ENCODE assay signal across 8 mouse cellular contexts in genomic region chr14:33446561-33447023, GRCm38 (mm10). TPM values are rescaled to one million over a fixed set of nuclear protein-coding genes. Genes with fewer than 3 reads are reported as not detected.
A peak's percentile ranks its signal among the peaks of the same experiment; 100 is the strongest.
DNase-seq lines count a peak whose midpoint lies in the region; ATAC-seq and TF ChIP-seq lines count a peak whose summit lies in the region.

No protein-coding gene starts in this region.

- H3K4me3 ChIP-seq in lung, postnatal 0 days (ENCODE audit: low read depth, low read length), result peak overlapping the region; percentile 94
- H3K4me3 ChIP-seq in embryonic facial prominence, embryonic 14.5 days (ENCODE audit: low read depth, low read length), result peak overlapping the region; percentile 93
- peak overlapping the region; percentile 89 for H3K4me3 ChIP-seq in limb, embryonic 11.5 days (ENCODE audit: low read depth, low read length)
- H3K4me3 ChIP-seq in olfactory bulb, adult 2 months (ENCODE audit: insufficient read depth, low read depth, low read length), result peak overlapping the region; percentile 72

- no peaks in the 10 kb centered on the region for H3K27me3 ChIP-seq in lung, postnatal 0 days (replicated peaks; ENCODE audit: insufficient read depth, low read length)
- H3K27me3 ChIP-seq in embryonic facial prominence, embryonic 14.5 days (replicated peaks; ENCODE audit: control insufficient read depth, insufficient read depth, low read length), result 0 out of 2 replicates have a peak, but pooled peaks cover 6% of the 10 kb centered on the region
- H3K27me3 ChIP-seq in limb, embryonic 11.5 days (ENCODE audit: control insufficient read depth, insufficient read depth, low read length), result no peaks in the 10 kb centered on the region

- no peaks in the 10 kb centered on the region; the same call in 1 of the 2 replicates for H3K4me1 ChIP-seq in lung, postnatal 0 days (ENCODE audit: insufficient read depth, low read depth, low read length)
- peaks cover 9% of the 10 kb centered on the region for H3K4me1 ChIP-seq in embryonic facial prominence, embryonic 14.5 days (ENCODE audit: control insufficient read depth, insufficient read depth, low read length)
- H3K4me1 ChIP-seq in limb, embryonic 11.5 days (ENCODE audit: control insufficient read depth, insufficient read depth, low read length), result no peaks in the 10 kb centered on the region
- peaks cover 2% of the 10 kb centered on the region; the same call in 1 of the 2 replicates for H3K4me1 ChIP-seq in olfactory bulb, adult 2 months (ENCODE audit: control insufficient read depth, insufficient read depth, low read length)

- peak; percentile 16 for ATAC-seq in cerebellum, adult (ENCODE audit: insufficient number of reproducible peaks, low FRiP score, low TSS enrichment)
- ATAC-seq in lung, postnatal 0 days, result peak; percentile 67
- ATAC-seq in embryonic facial prominence, embryonic 14.5 days (ENCODE audit: low read depth), result peak; percentile 70
- ATAC-seq in limb, embryonic 11.5 days (ENCODE audit: insufficient number of reproducible peaks, low FRiP score, low TSS enrichment, low read depth), result peak; percentile 63; the same call in 1 of the 2 replicates

- no peak for DNase-seq in cerebellum, adult 18-20 months
- DNase-seq in lung, postnatal 0 days (ENCODE audit: low spot score), result peak; percentile 49
- DNase-seq in lung, postnatal 4 days, result no peak
- peak; percentile 34 for DNase-seq in embryonic facial prominence, embryonic 14.5 days (ENCODE audit: low spot score)
- peak; percentile 68 for DNase-seq in limb, embryonic 11.5 days (ENCODE audit: low spot score)
- DNase-seq in thymus, postnatal 36 days, result no peak

- no peaks in the 10 kb centered on the region for H3K9me3 ChIP-seq in lung, postnatal 0 days (ENCODE audit: low read length)
- H3K9me3 ChIP-seq in embryonic facial prominence, embryonic 14.5 days (ENCODE audit: control insufficient read depth, low read length), result no peaks in the 10 kb centered on the region
- no peaks in the 10 kb centered on the region for H3K9me3 ChIP-seq in limb, embryonic 11.5 days (ENCODE audit: control insufficient read depth, low read length)

- TF ChIP-seq POLR2A in olfactory bulb, adult 2 months (IDR thresholded peaks at IDR 0.05; ENCODE audit: insufficient read depth, low read depth, low read length), result no peak

- peak overlapping the region; percentile 77 for H3K4me2 ChIP-seq in lung, postnatal 0 days (replicated peaks; ENCODE audit: low read depth, low read length)
- H3K4me2 ChIP-seq in embryonic facial prominence, embryonic 14.5 days (ENCODE audit: low read depth, low read length), result peak overlapping the region; percentile 59
- peak overlapping the region; percentile 45 for H3K4me2 ChIP-seq in limb, embryonic 11.5 days (ENCODE audit: low read depth, severe bottlenecking)

- TF ChIP-seq EP300 in lung, postnatal 0 days (IDR thresholded peaks at IDR 0.05), result no peak

- H3K36me3 ChIP-seq in lung, postnatal 0 days (ENCODE audit: insufficient read depth, low read length), result no peaks in the 10 kb centered on the region
- H3K36me3 ChIP-seq in embryonic facial prominence, embryonic 14.5 days (ENCODE audit: control insufficient read depth, insufficient read depth, low read length), result no peaks in the 10 kb centered on the region
- H3K36me3 ChIP-seq in limb, embryonic 11.5 days (ENCODE audit: control insufficient read depth, insufficient read depth, low read length), result no peaks in the 10 kb centered on the region

- H3K27ac ChIP-seq in lung, postnatal 0 days (ENCODE audit: low read length), result peak overlapping the region; percentile 84
- peak overlapping the region; percentile 92 for H3K27ac ChIP-seq in embryonic facial prominence, embryonic 14.5 days (replicated peaks; ENCODE audit: low read depth, low read length)
- peak overlapping the region; percentile 92 for H3K27ac ChIP-seq in limb, embryonic 11.5 days (replicated peaks; ENCODE audit: low read depth, low read length)
- H3K27ac ChIP-seq in olfactory bulb, adult 2 months (ENCODE audit: insufficient read depth, low read depth, low read length), result 0 out of 2 replicates have a peak overlapping the region, but pooled peaks have one; percentile 66

- WGBS in lung, postnatal 0 days, result 0% methylated on average over 31 of the region's 72 CpGs
- under 1% methylated on average over 31 of the region's 72 CpGs for WGBS in embryonic facial prominence, embryonic 14.5 days
- under 1% methylated on average over 71 of the region's 72 CpGs for WGBS in limb, embryonic 11.5 days
- WGBS in olfactory bulb, adult 2 months, result under 1% methylated on average over 71 of the region's 72 CpGs

- no peak for TF ChIP-seq CTCF in lung, postnatal 0 days (IDR thresholded peaks at IDR 0.05)
- no peak for TF ChIP-seq CTCF in olfactory bulb, adult 2 months (IDR thresholded peaks at IDR 0.05; ENCODE audit: insufficient read depth, low read depth, low read length)

- peak overlapping the region; percentile 69 for H3K9ac ChIP-seq in lung, postnatal 0 days (replicated peaks; ENCODE audit: low read depth)
- H3K9ac ChIP-seq in embryonic facial prominence, embryonic 14.5 days (ENCODE audit: low read depth, low read length), result peak overlapping the region; percentile 94
- peak overlapping the region; percentile 95 for H3K9ac ChIP-seq in limb, embryonic 11.5 days (ENCODE audit: low read length)

RNA-seq across cellular contexts. Expression of gene Mapk8, which starts 0.4 kb away (rescaled TPM):
- polyA plus RNA-seq in lung, postnatal 0 days (2015; fragmentation: Nextera tagmentation; extraction: Ambion mirVana), result 8.0 and 9.4 TPM in 2 replicates
- polyA plus RNA-seq in embryonic facial prominence, embryonic 14.5 days (2014; fragmentation: Nextera tagmentation; extraction: Ambion mirVana), result 13.1 and 14.4 TPM in 2 replicates
- 21.2 and 23.8 TPM in 2 replicates for polyA plus RNA-seq in limb, embryonic 11.5 days (2014; fragmentation: Nextera tagmentation; extraction: Ambion mirVana)
- polyA plus RNA-seq in olfactory bulb, adult 2 months (2012; ENCODE audit: insufficient read depth, insufficient read length, low replicate concordance, missing spikeins), result 217 TPM in 1 of 2 replicates, not detected in the other

RNA-seq across cellular contexts. Expression of gene Frmpd2, which starts 24.9 kb away (rescaled TPM):
- 0.81 and 1.1 TPM in 2 replicates for polyA plus RNA-seq in lung, postnatal 0 days (2015; fragmentation: Nextera tagmentation; extraction: Ambion mirVana)
- polyA plus RNA-seq in embryonic facial prominence, embryonic 14.5 days (2014; fragmentation: Nextera tagmentation; extraction: Ambion mirVana), result 0.25 TPM in 1 of 2 replicates, not detected in the other
- 0.04 and 0.10 TPM in 2 replicates for polyA plus RNA-seq in limb, embryonic 11.5 days (2014; fragmentation: Nextera tagmentation; extraction: Ambion mirVana)
- polyA plus RNA-seq in olfactory bulb, adult 2 months (2012; ENCODE audit: insufficient read depth, insufficient read length, low replicate concordance, missing spikeins), result not detected in 2 replicates

Comparison
In these comparisons a context has a peak if more than half of its experiments do, and no peak if none do; other contexts are left out.
1. DNase-seq: peak in lung, postnatal 0 days (single experiment), embryonic facial prominence, embryonic 14.5 days (single experiment) and limb, embryonic 11.5 days (single experiment); none in cerebellum, adult 18-20 months (0 of 2), lung, postnatal 4 days (0 of 2) and thymus, postnatal 36 days (0 of 2).
2. ATAC-seq: peak in every context shown above with its lines; median percentile 70 in embryonic facial prominence, embryonic 14.5 days; 67 in lung, postnatal 0 days; 63 in limb, embryonic 11.5 days; 16 in cerebellum, adult.
3. Peak in every context shown above with its lines, with median percentiles within 50 percentile points of each other: H3K27ac ChIP-seq, H3K4me2 ChIP-seq, H3K4me3 ChIP-seq and H3K9ac ChIP-seq.